Mouse (Mus musculus) forebrain, embryonic 11.5 days (tissue): ENCODE results near the gene Stx16. TPM values are rescaled to one million over a fixed set of nuclear protein-coding genes. Genes with fewer than 3 reads are reported as not detected.
A peak's percentile ranks its signal among the peaks of the same experiment; 100 is the strongest.

Experiments
- ATAC-seq: fragments of 200-750 bp; cut with Nextera tagmentation; replicated peaks from 2 replicates; pipeline ENCODE4 v1.8.0; 2017; ENCODE audit warnings: moderate TSS enrichment; ENCODE audit not compliant: low FRiP score
- DNase-seq: peaks from one replicate; pipeline ENCODE4 v3.0.0-alpha.2; 2017; ENCODE audit warnings: low spot score
- H3K27ac ChIP-seq: fragments of 300-500 bp; sonication (generic); 2 replicates; pipeline ENCODE4 v1.5.1; 2014; ENCODE audit warnings: low read depth, low read length
- H3K27me3 ChIP-seq: fragments of 300-500 bp; sonication (generic); 2 replicates; pipeline ENCODE4 v1.6.1; 2014; ENCODE audit warnings: mild to moderate bottlenecking, low read length, mixed read lengths; ENCODE audit not compliant: control insufficient read depth, insufficient read depth
- H3K36me3 ChIP-seq: fragments of 300-500 bp; sonication (generic); 2 replicates; pipeline ENCODE4 v1.6.1; 2014; ENCODE audit warnings: mild to moderate bottlenecking, low read length, moderate library complexity, mixed read lengths; ENCODE audit not compliant: control insufficient read depth, insufficient read depth
- H3K4me1 ChIP-seq: fragments of 300-500 bp; sonication (generic); replicated peaks from 2 replicates; pipeline ENCODE4 v1.6.1; 2014; ENCODE audit warnings: low read length, mixed read lengths; ENCODE audit not compliant: control insufficient read depth, insufficient read depth
- H3K4me2 ChIP-seq: fragments of 300-500 bp; sonication (generic); 2 replicates; pipeline ENCODE4 v1.6.1; 2014; ENCODE audit warnings: low read depth, mild to moderate bottlenecking, low read length, moderate library complexity, mixed read lengths; ENCODE audit not compliant: severe bottlenecking
- H3K4me3 ChIP-seq: fragments of 300-500 bp; sonication (generic); 2 replicates; pipeline ENCODE4 v1.5.1; 2014; ENCODE audit warnings: low read depth, low read length
- H3K9ac ChIP-seq: fragments of 300-500 bp; sonication (generic); 2 replicates; pipeline ENCODE4 v1.6.1; 2014; ENCODE audit warnings: low read length
- H3K9me3 ChIP-seq: fragments of 300-500 bp; sonication (generic); 2 replicates; pipeline ENCODE4 v1.6.1; 2016; ENCODE audit warnings: low read length, mixed read lengths; ENCODE audit not compliant: control insufficient read depth
- WGBS: fragments of 180-500 bp; shearing (Covaris S2); extraction: QIAGEN DNeasy Blood & Tissue Kit; methylation state at CpG from one replicate; pipeline ENCODE4 v1.1.7; 2014; 5-methylcytosine and 5-hydroxymethylcytosine counted together
- polyA plus RNA-seq: library from polyadenylated mRNA; unstranded; fragments of >200 nt; fragmentation: Nextera tagmentation; extraction: Ambion mirVana; gene quantifications from 2 replicates; pipeline ENCODE4 v1.2.1, GENCODE M21; 2014

Gene Stx16
- 9.4 and 10.7 TPM in 2 replicates for polyA plus RNA-seq

GRCm38 (mm10) chr2:174075673-174076432, at the start of gene Stx16:
Stx16 (plus strand) TSS chr2:174076308.
- H3K27me3 ChIP-seq, result no peaks in the 10 kb centered on the region
- H3K4me2 ChIP-seq, result peak within 1 kb of the TSS; percentile 78
- DNase-seq, result peak; percentile 96
- no peaks in the 10 kb centered on the region for H3K9me3 ChIP-seq
- WGBS, result 1% methylated on average over 32 of the region's 32 CpGs
- peaks cover 8% of the 10 kb centered on the region for H3K4me1 ChIP-seq
- peak; percentile 93 for ATAC-seq
- H3K36me3 ChIP-seq, result no peaks in the 10 kb centered on the region
- H3K27ac ChIP-seq, result peak within 1 kb of the TSS; percentile 84
- peak within 1 kb of the TSS; percentile 88 for H3K9ac ChIP-seq
- peak within 1 kb of the TSS; percentile 84 for H3K4me3 ChIP-seq

- no peak for ATAC-seq
- 79% methylated on average over 4 of the region's 4 CpGs for WGBS
- no peak overlapping the region for H3K27ac ChIP-seq
- H3K36me3 ChIP-seq, result no peaks in the 10 kb centered on the region
- H3K4me1 ChIP-seq, result no peaks in the 10 kb centered on the region
- H3K4me2 ChIP-seq, result no peak overlapping the region
- H3K9me3 ChIP-seq, result no peaks in the 10 kb centered on the region
- no peak overlapping the region for H3K9ac ChIP-seq
- H3K4me3 ChIP-seq, result no peak overlapping the region
- no peaks in the 10 kb centered on the region for H3K27me3 ChIP-seq
- no peak for DNase-seq
Observed at GRCm38 (mm10) chr2:174026406-174026805, 49.7 kb upstream of the Stx16 start.

GRCm38 (mm10) chr2:174033257-174033800, 42.8 kb upstream of the Stx16 start:
- Histone ChIP-seq H3K4me2 (no peak overlapping the region), H3K27me3 (no peaks in the 10 kb centered on the region), H3K4me3 (no peak overlapping the region), H3K9ac (no peak overlapping the region), H3K9me3 (no peaks in the 10 kb centered on the region), H3K4me1 (no peaks in the 10 kb centered on the region), H3K27ac (no peak overlapping the region), H3K36me3 (no peaks in the 10 kb centered on the region)
- 80% methylated on average over 9 of the region's 9 CpGs for WGBS
- no peak for ATAC-seq
- peak; percentile 10 for DNase-seq

DNA sequence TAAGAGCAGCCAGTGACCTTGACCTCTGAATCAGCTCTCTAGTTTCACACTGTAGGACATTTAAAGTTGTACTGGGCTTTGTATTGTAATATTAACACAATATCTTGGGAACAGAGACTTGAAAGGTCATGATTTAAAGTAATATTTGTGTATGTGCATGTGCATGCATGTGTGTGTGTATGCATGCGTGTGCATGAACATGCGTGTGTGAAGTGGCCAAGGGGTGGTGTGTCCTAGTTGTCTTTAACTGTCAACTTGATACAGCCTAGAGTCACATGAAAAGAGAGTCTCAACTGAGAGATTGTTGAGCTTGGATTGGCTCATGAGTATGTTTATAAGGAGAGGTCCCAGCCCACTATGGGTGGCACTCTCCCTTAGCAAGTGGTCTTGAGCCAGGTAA, 28.5 kb upstream of the Stx16 start:
- no peak overlapping the region for H3K4me2 ChIP-seq
- H3K27me3 ChIP-seq, result no peaks in the 10 kb centered on the region
- no peak for ATAC-seq
- H3K36me3 ChIP-seq, result no peaks in the 10 kb centered on the region
- no peak overlapping the region for H3K27ac ChIP-seq
- 92% methylated on average over 2 of the region's 2 CpGs for WGBS
- H3K4me1 ChIP-seq, result peaks cover 12% of the 10 kb centered on the region; the same call in 1 of the 2 replicates
- no peak overlapping the region for H3K4me3 ChIP-seq
- DNase-seq, result peak; percentile 2
- H3K9me3 ChIP-seq, result no peaks in the 10 kb centered on the region; the same call in 1 of the 2 replicates
- no peak overlapping the region for H3K9ac ChIP-seq

- no peak overlapping the region for H3K4me3 ChIP-seq
- DNase-seq (peak; percentile 63), ATAC-seq (peak; percentile 78)
- H3K27me3 ChIP-seq, result no peaks in the 10 kb centered on the region
- 24% methylated on average over 4 of the region's 4 CpGs for WGBS
- no peaks in the 10 kb centered on the region; the same call in 1 of the 2 replicates for H3K9me3 ChIP-seq
- no peak overlapping the region for H3K9ac ChIP-seq
- 0 out of 2 replicates have a peak overlapping the region, but pooled peaks have one; percentile 27 for H3K27ac ChIP-seq
- H3K36me3 ChIP-seq, result no peaks in the 10 kb centered on the region
- peaks cover 12% of the 10 kb centered on the region; the same call in 1 of the 2 replicates for H3K4me1 ChIP-seq
- H3K4me2 ChIP-seq, result no peak overlapping the region
Observed at GRCm38 (mm10) chr2:174049481-174050338, 26.4 kb upstream of the Stx16 start.

DNA sequence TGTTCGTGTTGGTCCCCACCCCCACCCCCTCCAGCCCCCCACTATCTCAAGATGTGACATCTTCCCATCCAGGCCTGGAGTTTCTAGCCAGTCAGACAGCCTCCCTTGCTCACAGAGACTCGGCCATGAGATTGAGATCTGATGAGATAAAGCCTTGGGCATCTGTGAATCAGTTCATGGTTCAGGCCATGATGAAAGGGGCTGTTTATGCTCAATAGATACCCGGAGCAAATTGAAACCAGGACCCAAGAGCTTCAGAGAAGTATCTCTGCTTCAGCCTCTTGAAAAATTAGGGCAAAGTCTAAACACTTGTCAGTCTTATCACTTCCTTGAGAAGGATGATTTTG, 25.8 kb upstream of the Stx16 start:
- H3K9me3 ChIP-seq, result no peaks in the 10 kb centered on the region; the same call in 1 of the 2 replicates
- H3K27ac ChIP-seq, result 0 out of 2 replicates have a peak overlapping the region, but pooled peaks have one; percentile 27
- H3K9ac ChIP-seq, result no peak overlapping the region
- no peaks in the 10 kb centered on the region for H3K36me3 ChIP-seq
- H3K4me3 ChIP-seq, result no peak overlapping the region
- H3K4me2 ChIP-seq, result no peak overlapping the region
- WGBS, result 42% methylated on average over 3 of the region's 3 CpGs
- DNase-seq (no peak), ATAC-seq (no peak)
- peaks cover 12% of the 10 kb centered on the region; the same call in 1 of the 2 replicates for H3K4me1 ChIP-seq
- no peaks in the 10 kb centered on the region for H3K27me3 ChIP-seq

GRCm38 (mm10) chr2:174051081-174051481, 25.0 kb upstream of the Stx16 start:
- Histone ChIP-seq H3K27me3 (no peaks in the 10 kb centered on the region), H3K4me2 (no peak overlapping the region), H3K4me3 (no peak overlapping the region), H3K4me1 (peaks cover 12% of the 10 kb centered on the region; the same call in 1 of the 2 replicates), H3K36me3 (no peaks in the 10 kb centered on the region), H3K9ac (0 out of 2 replicates have a peak overlapping the region, but pooled peaks have one; percentile 3), H3K9me3 (no peaks in the 10 kb centered on the region; the same call in 1 of the 2 replicates), H3K27ac (no peak overlapping the region)
- ATAC-seq (0 out of 2 replicates have a peak, but pooled peaks have one; percentile 36), DNase-seq (peak; percentile 27)
- 29% methylated on average over 10 of the region's 10 CpGs for WGBS

DNA sequence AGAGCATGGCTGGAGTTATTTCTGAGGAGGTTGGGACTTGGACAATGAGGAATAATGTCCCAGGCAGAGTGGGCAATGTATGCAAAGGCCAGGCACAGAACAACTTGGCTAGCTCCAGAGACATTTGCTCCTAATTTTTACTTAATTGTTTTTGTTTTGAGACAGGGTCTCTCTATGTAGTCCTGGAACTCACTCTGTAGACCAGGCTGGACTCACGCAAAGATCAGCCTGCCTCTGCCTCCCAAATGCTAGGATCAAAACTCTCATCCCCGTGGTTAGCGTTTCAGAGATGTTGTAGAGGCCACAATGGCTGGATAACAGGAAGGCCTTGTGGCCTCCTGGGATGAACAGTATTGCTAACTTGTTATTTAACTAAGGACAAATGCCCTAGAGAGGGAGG, 21.6 kb upstream of the Stx16 start:
- peaks cover 10% of the 10 kb centered on the region; the same call in 1 of the 2 replicates for H3K4me1 ChIP-seq
- no peaks in the 10 kb centered on the region for H3K36me3 ChIP-seq
- H3K27me3 ChIP-seq, result no peaks in the 10 kb centered on the region
- WGBS, result 86% methylated on average over 3 of the region's 3 CpGs
- H3K27ac ChIP-seq, result no peak overlapping the region
- H3K4me3 ChIP-seq, result no peak overlapping the region
- H3K9ac ChIP-seq, result no peak overlapping the region
- H3K4me2 ChIP-seq, result no peak overlapping the region
- no peak for DNase-seq
- ATAC-seq, result no peak
- H3K9me3 ChIP-seq, result no peaks in the 10 kb centered on the region
